Mouse (Mus musculus): Measurements from ENCODE around the gene Crhr2. TPM values are rescaled to one million over a fixed set of nuclear protein-coding genes. Genes with fewer than 3 reads are reported as not detected.

Gene Crhr2
- polyA plus RNA-seq, 1 experiment from 2014 or later = 12.2 TPM

DNA sequence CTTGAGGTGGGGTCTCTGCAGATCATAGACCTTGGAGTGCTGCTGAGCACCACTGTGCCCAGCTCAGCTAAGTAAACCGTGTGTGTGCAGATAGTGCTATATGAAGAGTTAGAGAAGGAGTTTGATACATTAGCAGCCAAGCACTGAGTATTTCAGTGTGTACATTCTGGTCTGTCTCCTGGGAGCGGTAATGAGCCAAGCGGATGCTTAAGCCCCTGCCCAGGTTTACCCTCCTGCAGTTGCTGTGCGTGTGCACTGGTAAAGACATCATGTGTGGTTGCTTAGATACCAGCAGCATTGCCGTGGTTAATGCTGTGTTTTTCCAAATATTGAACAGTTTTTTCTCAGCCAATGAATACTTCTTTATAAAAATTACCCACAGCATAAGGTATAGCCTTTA lies 88.3 kb downstream of the Crhr2 start:
- WGBS = 82% methylated on average over 5 of the region's 5 CpGs
- Histone ChIP-seq H3K9ac (ENCODE audit: low read length) (no peak overlapping the region), H3K9me3 (replicated peaks; ENCODE audit: control insufficient read depth, low read length) (no peaks in the 10 kb centered on the region), H3K4me2 (ENCODE audit: low read depth, low read length) (no peak overlapping the region), H3K4me1 (ENCODE audit: control insufficient read depth, insufficient read depth, low read length) (peaks cover 3% of the 10 kb centered on the region; the same call in 1 of the 2 replicates), H3K27me3 (ENCODE audit: control insufficient read depth, insufficient read depth, low read length) (no peaks in the 10 kb centered on the region), H3K36me3 (ENCODE audit: control insufficient read depth, insufficient read depth) (peaks cover 10% of the 10 kb centered on the region), H3K4me3 (ENCODE audit: low read length) (no peak overlapping the region), H3K27ac (ENCODE audit: low read length) (no peak overlapping the region)
- no peak for ATAC-seq (replicated peaks; ENCODE audit: extremely low read depth, insufficient read depth, low FRiP score)

- H3K4me1 ChIP-seq (ENCODE audit: control insufficient read depth, insufficient read depth, low read length) = peaks cover 10% of the 10 kb centered on the region
- no peak overlapping the region for H3K4me3 ChIP-seq (ENCODE audit: low read length)
- no peaks in the 10 kb centered on the region for H3K9me3 ChIP-seq (replicated peaks; ENCODE audit: control insufficient read depth, low read length)
- peaks cover 9% of the 10 kb centered on the region for H3K36me3 ChIP-seq (ENCODE audit: control insufficient read depth, insufficient read depth)
- no peak overlapping the region for H3K27ac ChIP-seq (ENCODE audit: low read length)
- H3K27me3 ChIP-seq (ENCODE audit: control insufficient read depth, insufficient read depth, low read length) = no peaks in the 10 kb centered on the region
- WGBS = 69% methylated on average over 8 of the region's 8 CpGs
- no peak for ATAC-seq (replicated peaks; ENCODE audit: extremely low read depth, insufficient read depth, low FRiP score)
- H3K4me2 ChIP-seq (ENCODE audit: low read depth, low read length) = no peak overlapping the region
- H3K9ac ChIP-seq (ENCODE audit: low read length) = no peak overlapping the region
Measured at GRCm38 (mm10) chr6:55043206-55043605, 89.6 kb downstream of the Crhr2 start.

Other genes starting within 250 kb of the Crhr2 start
- gene Nod1, start 160.4 kb downstream of the Crhr2 start, polyA plus RNA-seq (2015; fragmentation: Nextera tagmentation; extraction: Ambion mirVana) = 6.3 and 6.8 TPM in 2 replicates
- gene Ggct, start 140.1 kb downstream of the Crhr2 start, polyA plus RNA-seq (2015; fragmentation: Nextera tagmentation; extraction: Ambion mirVana) = 5.6 and 8.1 TPM in 2 replicates
- 154 and 159 TPM in 2 replicates for gene Gars, start 95.0 kb downstream of the Crhr2 start, polyA plus RNA-seq (2015; fragmentation: Nextera tagmentation; extraction: Ambion mirVana)
- not detected in 2 replicates for gene Inmt, start 42.0 kb upstream of the Crhr2 start, polyA plus RNA-seq (2015; fragmentation: Nextera tagmentation; extraction: Ambion mirVana)
- 7.0 and 9.1 TPM in 2 replicates for gene Mindy4, start 70.4 kb upstream of the Crhr2 start, polyA plus RNA-seq (2015; fragmentation: Nextera tagmentation; extraction: Ambion mirVana)
- gene Aqp1, start 203.4 kb upstream of the Crhr2 start, polyA plus RNA-seq (2015; fragmentation: Nextera tagmentation; extraction: Ambion mirVana) = 59.2 and 62.7 TPM in 2 replicates
- gene Ghrhr, start 243.3 kb upstream of the Crhr2 start, polyA plus RNA-seq (2015; fragmentation: Nextera tagmentation; extraction: Ambion mirVana) = not detected in 2 replicates